Mouse (Mus musculus) frontal cortex, postnatal 36 days (tissue): ENCODE data around the gene Ngfr.

Experiments
- DNase-seq, 2 experiments: peaks; one replicate each; pipeline ENCODE4 v3.0.0; 2022; ENCODE audit warnings: low spot score in 2 of 2

Ngfr gene

GRCm38 (mm10) chr11:95567936-95568715 lies 19.4 kb downstream of the Ngfr start:
- no peak for DNase-seq

DNA sequence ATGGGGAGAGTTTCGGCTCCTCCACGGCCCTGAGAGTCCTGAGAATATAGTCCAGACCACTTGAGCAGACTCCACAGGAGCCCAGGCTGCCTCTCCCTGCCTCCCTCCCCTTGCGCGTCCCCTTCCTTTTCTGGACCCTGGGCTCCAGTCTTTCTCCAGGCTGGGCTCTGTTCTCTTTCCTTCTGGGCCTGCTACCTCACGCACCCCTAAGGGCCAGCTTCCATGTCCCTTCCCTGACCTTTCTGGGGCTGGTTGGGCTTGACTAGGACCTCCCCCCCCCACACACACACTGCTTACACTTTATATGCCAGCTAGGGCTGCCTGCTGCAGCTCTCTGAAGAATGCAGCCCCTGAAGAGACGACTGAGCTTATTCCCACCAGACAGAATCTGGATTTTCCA lies 20.2 kb downstream of the Ngfr start:
- no peak for DNase-seq

GRCm38 (mm10) chr11:95565327-95565726 lies 22.2 kb downstream of the Ngfr start:
- no peak for DNase-seq

- DNase-seq: no peak
These were observed 23.7 kb downstream of the Ngfr start for GRCm38 (mm10) chr11:95563849-95564248.

GRCm38 (mm10) chr11:95560773-95561172 lies 26.8 kb downstream of the Ngfr start:
- no peak for DNase-seq

DNA sequence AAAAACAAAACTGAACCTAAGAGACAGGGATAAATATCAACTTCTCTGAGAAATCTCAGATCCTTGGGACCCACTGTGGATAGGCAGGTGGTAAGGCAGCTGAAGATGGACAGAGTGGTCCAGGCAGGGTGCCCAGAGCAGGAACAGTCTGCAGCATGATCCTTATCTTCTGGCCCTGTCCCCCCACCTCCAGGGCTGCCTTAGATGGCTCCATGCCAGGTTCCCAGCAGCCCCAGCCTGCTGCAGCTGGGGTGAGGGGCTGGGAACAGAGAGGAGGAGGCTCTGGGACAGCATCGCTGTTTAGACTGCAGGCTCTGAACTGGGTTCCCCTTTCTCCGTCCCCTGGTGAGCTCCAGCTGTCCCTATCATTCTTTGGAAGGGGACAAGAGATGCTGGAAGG lies 27.8 kb downstream of the Ngfr start:
- DNase-seq: no peak

- peak in 1 of 2 experiments; percentile 17 for DNase-seq
These were observed 29.8 kb downstream of the Ngfr start for GRCm38 (mm10) chr11:95557719-95558118.

DNA sequence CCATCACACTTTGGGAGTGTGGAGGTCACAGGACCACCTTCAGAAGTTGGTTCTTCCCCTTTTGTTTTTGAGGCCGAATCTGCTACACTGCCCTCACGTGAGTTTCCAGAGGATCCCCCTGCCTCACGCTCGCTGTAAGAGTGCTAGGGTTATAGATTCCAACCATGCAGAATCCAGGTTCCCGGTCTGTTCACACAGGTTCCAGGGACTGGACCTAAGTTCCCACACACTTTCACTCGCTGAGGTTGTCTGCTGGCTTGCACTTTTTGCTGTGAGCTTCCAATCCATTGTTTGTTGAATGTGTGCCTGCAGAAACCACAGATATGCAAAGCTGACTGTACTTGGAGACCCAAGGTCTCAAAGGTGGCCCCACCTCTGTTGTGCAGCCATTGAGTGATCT lies 30.5 kb downstream of the Ngfr start:
- no peak for DNase-seq

DNA sequence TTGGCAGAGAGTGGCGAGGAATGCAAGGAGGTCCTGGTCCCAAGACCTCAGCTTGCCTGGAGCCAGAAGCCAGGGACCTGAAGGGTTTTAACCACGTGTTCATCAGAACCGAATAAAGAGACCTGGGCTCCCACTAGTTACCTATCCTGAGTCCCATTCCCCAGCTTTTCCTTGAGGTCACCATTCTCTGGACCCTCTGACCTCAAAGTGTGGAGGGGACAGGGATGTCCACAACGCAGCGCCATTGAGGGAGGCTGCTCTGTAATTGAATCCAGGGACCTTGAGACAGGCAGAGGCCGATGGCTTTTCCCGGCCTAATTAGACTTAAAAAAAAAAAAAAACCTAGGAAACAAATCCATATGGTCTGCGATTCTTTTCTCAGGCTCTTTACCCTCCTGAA lies 32.3 kb downstream of the Ngfr start:
- DNase-seq: no peak

DNA sequence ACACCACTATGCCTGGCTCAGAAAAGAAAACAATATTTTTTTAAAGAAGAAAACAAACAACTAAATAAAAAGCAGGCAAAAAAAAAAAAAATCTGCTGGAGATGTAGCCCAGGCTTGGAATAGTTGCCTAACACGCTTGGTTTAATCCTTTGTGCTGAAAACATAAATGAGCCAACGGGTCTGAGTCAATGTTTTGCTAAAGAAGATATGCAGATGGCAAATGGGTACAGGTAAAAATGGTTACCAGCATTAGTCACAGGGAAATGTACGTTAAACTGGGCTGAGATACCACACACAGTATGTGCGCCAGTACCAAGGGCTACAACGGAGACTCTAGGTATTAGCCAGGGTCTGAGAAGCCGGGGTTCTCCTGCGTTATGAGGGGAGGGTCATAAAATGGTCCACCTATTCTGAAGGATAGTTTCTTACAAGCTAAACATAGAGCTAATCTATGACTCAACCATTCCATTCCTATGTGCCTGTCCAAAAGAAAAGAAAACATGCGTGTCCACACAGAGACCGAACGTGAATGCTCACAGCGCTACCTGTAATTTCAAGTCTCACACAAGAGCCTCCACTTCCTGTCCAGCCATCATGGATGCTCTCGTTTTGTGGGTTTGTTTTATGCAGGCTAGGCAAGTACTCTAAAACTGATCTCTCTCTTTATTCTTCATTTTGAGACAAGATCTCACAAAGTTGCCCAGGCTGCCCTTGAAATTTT lies 37.1 kb downstream of the Ngfr start:
- DNase-seq: no peak

- DNase-seq: no peak
These were observed 41.3 kb downstream of the Ngfr start for GRCm38 (mm10) chr11:95546021-95546782.

- DNase-seq: no peak
These were observed 42.8 kb downstream of the Ngfr start for GRCm38 (mm10) chr11:95544546-95545327.

DNA sequence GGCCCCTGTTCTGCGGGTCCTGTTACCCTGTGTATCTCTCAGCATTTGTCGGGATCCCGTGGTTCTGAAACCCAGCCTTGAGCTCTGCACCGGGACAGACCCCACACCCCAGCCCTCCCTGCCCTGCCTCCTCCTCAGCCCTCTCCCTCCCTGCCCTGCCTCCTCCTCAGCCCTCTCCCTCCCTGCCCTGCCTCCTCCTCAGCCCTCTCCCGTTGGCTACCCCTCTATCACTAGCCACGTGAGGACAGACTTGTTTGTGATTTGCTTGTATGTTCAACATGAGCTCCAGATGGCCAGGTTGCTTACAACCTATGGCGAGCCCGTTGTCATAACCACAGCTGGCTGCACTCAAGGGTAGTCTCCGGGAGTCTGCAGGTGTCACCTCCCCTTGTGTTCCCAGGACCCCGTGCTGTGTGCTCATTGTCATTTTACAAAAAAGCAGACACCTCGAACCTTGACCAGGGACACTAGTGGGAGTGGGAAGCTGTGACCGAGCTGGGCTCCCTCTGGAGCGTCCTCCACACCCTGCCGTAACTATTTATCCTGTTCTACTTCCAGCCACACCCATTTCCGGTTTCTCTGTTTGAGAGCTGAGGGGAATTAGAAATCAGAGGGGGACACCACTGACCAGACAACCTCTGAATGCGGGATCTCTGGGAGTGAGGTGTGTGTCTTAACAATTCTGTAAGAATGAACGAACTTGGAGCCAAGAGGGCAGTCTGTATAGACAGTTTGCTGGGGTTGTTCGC lies 46.7 kb downstream of the Ngfr start:
- DNase-seq: no peak

- no peak for DNase-seq
These were observed 49.0 kb downstream of the Ngfr start for GRCm38 (mm10) chr11:95538378-95539104.

GRCm38 (mm10) chr11:95533484-95534160 lies 53.9 kb downstream of the Ngfr start:
- peak; percentile 88 to 89 for DNase-seq

- no peak for DNase-seq
These were observed 55.0 kb downstream of the Ngfr start for GRCm38 (mm10) chr11:95532353-95533072.

DNA sequence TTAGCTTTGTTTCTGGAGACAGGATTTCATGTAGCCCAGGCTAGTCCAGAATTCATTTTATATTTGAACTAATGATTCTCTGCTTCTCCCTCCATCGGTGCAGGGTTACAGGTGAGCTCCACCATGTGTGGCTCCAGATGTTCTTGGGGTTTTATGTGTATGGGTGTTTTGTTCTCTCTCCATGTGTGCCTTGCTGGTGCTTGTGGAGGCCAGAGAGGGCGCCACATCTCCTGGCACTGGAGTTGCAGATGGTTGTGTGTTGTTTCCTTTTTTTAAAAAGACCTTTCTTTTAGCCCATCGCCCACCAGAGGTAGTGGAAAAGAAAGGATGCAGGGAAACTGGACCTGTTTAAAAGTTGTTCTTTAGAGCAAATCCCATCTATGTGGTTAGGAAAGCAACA lies 59.3 kb downstream of the Ngfr start:
- DNase-seq: no peak

DNA sequence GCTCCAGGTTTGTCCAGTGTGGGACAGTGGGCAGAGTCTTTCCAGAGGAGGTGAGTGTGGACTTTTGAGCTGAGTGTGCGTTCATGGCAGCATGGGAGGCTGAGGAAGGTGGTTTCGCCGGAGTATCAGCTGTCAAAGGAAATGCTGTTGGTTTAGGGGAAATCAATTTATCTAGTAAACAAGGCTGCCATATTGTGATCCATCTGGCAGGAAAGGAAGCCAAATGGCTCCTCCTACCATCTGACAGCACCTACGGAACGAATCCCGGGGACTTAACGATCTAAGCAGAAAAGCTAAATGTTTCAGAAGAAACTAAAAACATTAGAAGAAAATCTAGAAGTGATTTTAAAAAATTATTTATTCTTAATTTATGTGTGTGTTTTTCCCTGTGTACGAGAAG lies 60.2 kb downstream of the Ngfr start:
- no peak for DNase-seq

DNA sequence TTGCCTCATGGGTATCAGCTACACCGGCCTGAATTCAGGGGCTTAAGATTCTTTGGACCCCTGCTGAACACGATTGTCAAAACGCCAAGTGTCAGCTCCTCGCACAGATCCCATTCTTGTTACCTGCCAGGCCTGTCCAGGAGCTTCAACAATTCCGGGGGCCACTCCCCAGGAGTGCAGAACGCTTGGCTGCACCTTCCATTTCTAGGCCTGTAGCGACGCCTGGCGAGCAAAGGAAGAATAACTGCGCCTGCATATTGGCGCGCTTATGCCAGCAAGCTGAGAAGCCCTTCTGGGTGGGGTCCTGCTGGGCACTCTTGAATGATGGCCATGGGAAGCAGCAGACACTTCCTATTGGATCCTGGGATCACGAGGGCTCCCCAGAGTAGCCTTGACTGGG lies 66.0 kb downstream of the Ngfr start:
- DNase-seq: peak; percentile 77 to 81
